Mouse (Mus musculus) limb, embryonic 14.5 days (tissue): ENCODE measurements at regions not wholly inside any gene's neighbourhood (a gene's known extent, or its start where the extent isn't known, plus 50 kb on each side); places are given as distances from the start of the nearest gene placed in this dataset.

Source experiments
- ATAC-seq: fragments of 200-750 bp; cut with Nextera tagmentation; 2 replicates; pipeline ENCODE4 v1.8.0; 2017; ENCODE audit warnings: low read depth, moderate number of reproducible peaks, moderate TSS enrichment; ENCODE audit not compliant: low FRiP score
- DNase-seq: peaks from one replicate; pipeline ENCODE4 v3.0.0-alpha.2; 2015; ENCODE audit warnings: low spot score
- H3K27ac ChIP-seq: fragments of 300-500 bp; sonication (generic); replicated peaks from 2 replicates; pipeline ENCODE4 v1.5.1; 2014; ENCODE audit warnings: low read depth, mild to moderate bottlenecking, low read length, moderate library complexity, mixed read lengths
- H3K27me3 ChIP-seq: fragments of 300-500 bp; sonication (generic); 2 replicates; pipeline ENCODE4 v1.6.1; 2014; ENCODE audit warnings: low read length, mixed read lengths; ENCODE audit not compliant: control insufficient read depth, insufficient read depth
- H3K36me3 ChIP-seq: fragments of 300-500 bp; sonication (generic); 2 replicates; pipeline ENCODE4 v1.6.1; 2014; ENCODE audit warnings: mild to moderate bottlenecking, low read length, moderate library complexity, mixed read lengths; ENCODE audit not compliant: control insufficient read depth, insufficient read depth
- H3K4me1 ChIP-seq: fragments of 300-500 bp; sonication (generic); 2 replicates; pipeline ENCODE4 v1.6.1; 2014; ENCODE audit warnings: antibody characterized with exemption, low read length, mixed read lengths; ENCODE audit not compliant: control insufficient read depth, insufficient read depth
- H3K4me2 ChIP-seq: fragments of 300-500 bp; sonication (generic); replicated peaks from 2 replicates; pipeline ENCODE4 v1.6.1; 2014; ENCODE audit warnings: low read depth, mild to moderate bottlenecking, low read length, moderate library complexity; ENCODE audit not compliant: severe bottlenecking
- H3K4me3 ChIP-seq: fragments of 300-500 bp; sonication (generic); replicated peaks from 2 replicates; pipeline ENCODE4 v1.5.1; 2014; ENCODE audit warnings: low read length
- H3K9ac ChIP-seq: fragments of 300-500 bp; sonication (generic); 2 replicates; pipeline ENCODE4 v1.6.1; 2014; ENCODE audit warnings: mild to moderate bottlenecking, low read depth, low read length, moderate library complexity; ENCODE audit not compliant: severe bottlenecking
- H3K9me3 ChIP-seq: fragments of 300-500 bp; sonication (generic); 2 replicates; pipeline ENCODE4 v1.6.1; 2016; ENCODE audit warnings: low read length; ENCODE audit not compliant: control insufficient read depth
- POLR2A ChIP-seq: fragments of 200-500 bp; IDR thresholded peaks from 2 replicates; pipeline ENCODE4 v1.8.0; 2012; ENCODE audit warnings: inconsistent platforms, mild to moderate bottlenecking, moderate library complexity, borderline replicate concordance; ENCODE audit not compliant: insufficient read depth, insufficient read length; ENCODE audit errors: extremely low read depth
- WGBS: fragments of 180-500 bp; shearing (Covaris S2); extraction: QIAGEN DNeasy Blood & Tissue Kit; methylation state at CpG from one replicate; pipeline ENCODE4 v1.1.7; 2014; 5-methylcytosine and 5-hydroxymethylcytosine counted together

GRCm38 (mm10) chr11:65567831-65568230 is 220.3 kb downstream of the Map2k4 start:
- 88% methylated on average over 9 of the region's 9 CpGs for WGBS

DNA sequence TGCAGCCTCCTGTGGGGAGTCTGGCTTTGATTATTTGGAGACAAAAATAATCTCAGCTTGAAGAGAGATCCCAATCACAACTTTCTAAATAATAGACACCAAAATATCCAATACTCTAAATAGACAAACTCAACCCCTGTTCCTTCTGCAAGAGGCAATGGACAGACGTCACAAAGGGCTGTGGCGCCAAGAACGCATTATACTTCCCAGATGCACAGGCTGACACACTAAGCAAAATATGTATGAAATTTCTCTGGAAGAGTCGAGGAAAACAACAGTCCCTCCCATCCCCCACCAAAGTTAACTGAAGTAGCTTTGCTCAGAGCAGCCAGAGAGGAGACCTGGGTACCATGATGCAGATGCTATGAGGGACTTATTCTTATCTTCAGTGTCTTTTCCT is 229.9 kb downstream of the Map2k4 start:
- no peaks in the 10 kb centered on the region for H3K4me1 ChIP-seq
- no peak for TF ChIP-seq POLR2A

More at GRCm38 (mm10) chr11:65567831-65568230, 220.3 kb downstream of the Map2k4 start:
- H3K4me3 ChIP-seq: no peak overlapping the region
- no peak for TF ChIP-seq POLR2A
- H3K9ac ChIP-seq: no peak overlapping the region
- no peaks in the 10 kb centered on the region for H3K36me3 ChIP-seq
- H3K9me3 ChIP-seq: peaks cover 4% of the 10 kb centered on the region; the same call in 1 of the 2 replicates
- no peak overlapping the region for H3K27ac ChIP-seq
- H3K4me2 ChIP-seq: no peak overlapping the region
- H3K27me3 ChIP-seq: no peaks in the 10 kb centered on the region
- DNase-seq: no peak
- H3K4me1 ChIP-seq: no peaks in the 10 kb centered on the region
- no peak for ATAC-seq

DNA sequence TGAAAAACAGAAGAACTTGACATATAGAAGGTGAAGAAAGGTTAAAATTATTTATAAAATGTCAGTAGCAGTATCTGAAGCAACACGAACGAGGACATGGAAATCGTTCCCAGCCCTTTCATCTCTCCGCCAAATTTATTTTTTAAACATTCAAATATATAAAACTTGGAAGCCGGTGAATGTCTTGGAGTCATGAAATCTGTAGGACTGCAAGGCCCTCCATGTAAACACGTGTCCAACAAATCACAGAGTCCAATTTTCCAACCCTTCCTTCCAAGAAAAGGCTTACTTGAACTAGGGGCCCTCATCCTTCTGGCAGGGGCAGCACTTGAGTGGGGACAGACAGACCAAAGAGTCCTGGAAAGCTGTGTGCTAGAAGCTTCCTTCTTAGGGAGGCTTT is 237.0 kb downstream of the Map2k4 start:
- H3K4me3 ChIP-seq: no peak overlapping the region
- no peak overlapping the region for H3K9ac ChIP-seq
- TF ChIP-seq POLR2A: no peak
- WGBS: 88% methylated on average over 6 of the region's 6 CpGs
- H3K36me3 ChIP-seq: no peaks in the 10 kb centered on the region
- ATAC-seq (no peak), DNase-seq (no peak)
- no peaks in the 10 kb centered on the region for H3K27me3 ChIP-seq
- H3K27ac ChIP-seq: no peak overlapping the region
- H3K4me2 ChIP-seq: no peak overlapping the region
- no peaks in the 10 kb centered on the region for H3K4me1 ChIP-seq
- no peaks in the 10 kb centered on the region for H3K9me3 ChIP-seq

More for the DNA sequence above, 229.9 kb downstream of the Map2k4 start:
- Histone ChIP-seq H3K9ac (no peak overlapping the region), H3K27ac (no peak overlapping the region), H3K9me3 (no peaks in the 10 kb centered on the region), H3K27me3 (no peaks in the 10 kb centered on the region), H3K4me2 (no peak overlapping the region), H3K36me3 (no peaks in the 10 kb centered on the region), H3K4me3 (no peak overlapping the region)
- WGBS: 62% methylated on average over 4 of the region's 4 CpGs
- DNase-seq (no peak), ATAC-seq (no peak)

- no peak for TF ChIP-seq POLR2A
- H3K4me2 ChIP-seq: no peak overlapping the region
- H3K27ac ChIP-seq: no peak overlapping the region
- no peak for ATAC-seq
- H3K27me3 ChIP-seq: no peaks in the 10 kb centered on the region
- DNase-seq: no peak
- H3K9ac ChIP-seq: no peak overlapping the region
- H3K4me3 ChIP-seq: no peak overlapping the region
- H3K4me1 ChIP-seq: no peaks in the 10 kb centered on the region
- no peaks in the 10 kb centered on the region for H3K36me3 ChIP-seq
- no peaks in the 10 kb centered on the region for H3K9me3 ChIP-seq
- 87% methylated on average over 5 of the region's 5 CpGs for WGBS
Measured at GRCm38 (mm10) chr11:65544281-65544680, 243.8 kb downstream of the Map2k4 start.

GRCm38 (mm10) chr11:65543581-65543980 is 244.5 kb downstream of the Map2k4 start:
- Histone ChIP-seq H3K27me3 (no peaks in the 10 kb centered on the region), H3K4me3 (no peak overlapping the region), H3K9ac (no peak overlapping the region), H3K36me3 (no peaks in the 10 kb centered on the region), H3K27ac (no peak overlapping the region), H3K4me1 (no peaks in the 10 kb centered on the region), H3K4me2 (no peak overlapping the region), H3K9me3 (no peaks in the 10 kb centered on the region)
- WGBS: 84% methylated on average over 3 of the region's 3 CpGs
- DNase-seq (no peak), ATAC-seq (no peak)
- no peak for TF ChIP-seq POLR2A
